Mouse (Mus musculus): ENCODE measurements around the gene Elmod1.

DNA sequence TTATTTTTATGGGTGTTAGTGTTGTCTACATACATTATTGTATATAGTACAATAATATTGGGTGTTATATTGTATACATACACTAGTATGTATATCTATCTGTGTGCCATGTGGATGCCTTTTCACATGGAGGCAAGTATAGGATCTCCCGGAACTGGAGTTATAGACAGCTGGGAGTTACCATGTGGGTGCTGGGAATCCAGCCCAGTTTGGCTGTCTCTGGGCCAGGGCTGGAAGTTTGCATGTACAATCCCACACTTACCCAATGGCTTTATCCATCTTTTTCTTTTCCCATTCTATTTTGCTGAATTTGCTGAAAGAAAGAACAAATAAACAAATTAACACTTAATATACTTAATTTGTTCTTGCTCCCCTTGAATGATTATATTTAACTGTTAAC, 54.0 kb downstream of the Elmod1 start:
- TF ChIP-seq POLR2A (IDR thresholded peaks at IDR 0.05; ENCODE audit: borderline replicate concordance, extremely low read depth, low read depth, low read length): no peak
- no peak for TF ChIP-seq CTCF (IDR thresholded peaks at IDR 0.05; ENCODE audit: insufficient read depth, low read length)

All from lung, adult 2 months (tissue).